Mouse (Mus musculus): ENCODE results near the gene Fam178b.
"Not testable (repeated sequence)": the region's sequence is repeated elsewhere in the genome, so short reads cannot be mapped to it uniquely, and the experiment has no call there.

Gene Fam178b

DNA sequence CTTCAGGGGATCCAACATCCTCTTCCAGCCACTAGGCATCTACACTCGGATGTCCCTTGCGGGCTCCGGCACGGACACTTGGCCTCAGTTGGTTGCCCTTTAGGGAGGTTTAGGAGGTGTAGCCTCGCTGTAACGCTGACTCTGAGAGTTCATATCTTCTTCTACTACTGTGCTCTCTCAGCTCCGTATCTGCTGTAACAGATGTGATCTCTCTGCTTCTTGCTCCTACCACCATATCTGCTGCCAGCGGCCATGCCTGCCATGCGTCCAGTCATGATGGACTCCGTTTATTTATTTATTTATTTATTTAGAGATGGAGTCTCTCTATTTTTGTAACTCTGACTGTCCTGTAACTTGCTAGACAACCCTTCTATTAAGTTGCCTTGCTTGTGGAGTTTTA, 11.7 kb downstream of the Fam178b start:
- DNase-seq (ENCODE audit: low read depth), result no peak

DNA sequence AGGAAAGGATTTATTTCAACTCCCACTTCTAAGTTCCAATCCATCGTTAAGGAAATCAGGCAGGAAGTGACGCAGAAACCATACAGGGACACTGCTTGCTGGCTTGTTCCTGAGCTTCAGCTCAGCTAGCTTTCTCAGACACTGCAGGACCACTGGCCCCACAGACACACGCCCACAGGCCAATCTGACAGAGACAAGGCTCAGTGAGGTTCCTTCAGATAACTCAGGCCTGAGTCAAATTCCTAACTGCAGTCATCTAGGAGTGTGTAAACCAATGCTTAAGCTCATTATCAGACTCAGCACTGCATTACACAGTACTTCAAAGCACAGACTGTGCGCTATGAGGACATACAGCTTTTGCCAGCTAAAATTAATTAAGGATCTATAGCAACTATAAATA, 12.7 kb downstream of the Fam178b start:
- no peak for DNase-seq (ENCODE audit: low read depth)

DNA sequence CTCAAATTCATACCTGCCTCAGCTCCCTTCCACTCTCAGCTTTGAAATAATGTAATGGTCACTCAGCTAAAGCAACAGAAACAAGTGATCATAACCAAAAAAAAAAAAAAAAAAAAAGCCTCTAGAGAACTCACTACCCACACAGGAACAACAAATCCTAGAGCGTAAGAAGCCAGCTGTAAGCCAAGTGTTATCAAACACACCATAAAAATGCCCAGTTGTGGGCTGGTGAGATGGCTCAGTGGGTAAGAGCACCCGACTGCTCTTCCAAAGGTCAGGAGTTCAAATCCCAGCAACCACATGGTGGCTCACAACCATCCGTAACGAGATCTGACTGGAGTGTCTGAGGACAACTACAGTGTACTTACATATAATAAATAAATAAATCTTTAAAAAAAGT, 15.0 kb downstream of the Fam178b start:
- not testable (repeated sequence) for DNase-seq (ENCODE audit: low read depth)

DNA sequence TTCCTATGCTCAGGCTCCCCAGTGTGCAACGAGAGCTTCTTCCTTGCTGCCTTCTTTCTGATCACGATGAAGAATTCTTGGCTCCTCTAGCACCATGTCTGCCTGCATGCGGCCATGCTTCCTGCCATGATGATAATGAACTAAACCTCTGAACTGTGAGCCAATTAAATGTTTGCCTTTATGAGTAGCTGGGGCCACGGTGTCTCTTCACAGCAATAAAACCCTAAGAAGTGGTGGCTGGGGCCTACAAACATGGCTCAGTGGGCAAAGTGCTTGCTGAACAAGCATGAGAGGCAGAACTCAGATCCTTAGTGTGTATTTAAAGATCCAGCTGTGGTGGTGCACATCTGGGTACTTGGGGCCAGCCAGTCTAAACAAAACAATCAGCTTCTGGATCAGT, 17.0 kb downstream of the Fam178b start:
- no peak for DNase-seq (ENCODE audit: low read depth)

DNA sequence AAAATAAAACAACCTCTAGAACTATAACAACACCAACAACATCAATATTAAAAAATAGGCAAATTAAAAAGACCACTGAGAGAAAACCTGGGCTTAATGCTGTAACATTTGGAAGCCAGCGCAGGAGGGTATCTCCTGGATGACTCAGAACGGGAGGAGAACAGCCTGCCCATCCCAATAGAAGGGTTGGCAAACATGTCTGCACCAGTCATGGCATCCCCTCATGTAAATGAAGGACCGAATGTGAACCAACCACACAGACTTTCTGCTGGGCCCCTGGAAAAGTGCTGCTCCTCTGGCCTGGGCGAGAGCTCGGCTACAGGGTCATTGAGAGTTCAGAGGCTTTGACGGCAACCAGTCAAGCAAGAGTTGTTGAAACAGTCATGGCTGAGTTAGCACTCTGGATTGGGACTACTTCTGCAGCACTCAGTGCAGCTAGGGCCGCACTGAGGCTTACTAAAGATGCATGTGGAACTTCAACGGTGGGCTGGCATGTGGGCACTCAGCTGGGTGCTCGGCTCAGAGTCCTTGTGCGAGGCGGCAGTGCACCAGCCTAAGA, 17.7 kb downstream of the Fam178b start:
- no peak for DNase-seq (ENCODE audit: low read depth)

DNA sequence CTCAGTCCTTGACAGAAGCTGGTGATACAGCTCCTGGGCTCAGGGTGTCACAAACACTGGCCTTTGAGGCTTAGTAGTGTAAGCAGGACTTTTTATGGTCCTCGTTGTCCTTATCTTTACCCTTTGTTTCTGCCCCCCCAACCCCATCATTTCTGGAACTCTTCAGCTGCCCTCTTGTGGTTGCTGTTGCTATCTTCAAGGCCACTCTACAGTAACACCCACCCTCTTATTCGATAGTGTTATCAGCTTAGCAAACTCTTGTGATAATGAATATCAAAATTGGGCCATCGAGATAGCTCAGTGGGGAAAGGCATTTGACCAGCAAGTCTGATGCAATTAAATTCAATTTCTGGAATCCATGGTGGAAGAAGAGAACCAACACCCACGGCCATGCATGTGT, 18.5 kb downstream of the Fam178b start:
- DNase-seq (ENCODE audit: low read depth), result peak; percentile 34

DNA sequence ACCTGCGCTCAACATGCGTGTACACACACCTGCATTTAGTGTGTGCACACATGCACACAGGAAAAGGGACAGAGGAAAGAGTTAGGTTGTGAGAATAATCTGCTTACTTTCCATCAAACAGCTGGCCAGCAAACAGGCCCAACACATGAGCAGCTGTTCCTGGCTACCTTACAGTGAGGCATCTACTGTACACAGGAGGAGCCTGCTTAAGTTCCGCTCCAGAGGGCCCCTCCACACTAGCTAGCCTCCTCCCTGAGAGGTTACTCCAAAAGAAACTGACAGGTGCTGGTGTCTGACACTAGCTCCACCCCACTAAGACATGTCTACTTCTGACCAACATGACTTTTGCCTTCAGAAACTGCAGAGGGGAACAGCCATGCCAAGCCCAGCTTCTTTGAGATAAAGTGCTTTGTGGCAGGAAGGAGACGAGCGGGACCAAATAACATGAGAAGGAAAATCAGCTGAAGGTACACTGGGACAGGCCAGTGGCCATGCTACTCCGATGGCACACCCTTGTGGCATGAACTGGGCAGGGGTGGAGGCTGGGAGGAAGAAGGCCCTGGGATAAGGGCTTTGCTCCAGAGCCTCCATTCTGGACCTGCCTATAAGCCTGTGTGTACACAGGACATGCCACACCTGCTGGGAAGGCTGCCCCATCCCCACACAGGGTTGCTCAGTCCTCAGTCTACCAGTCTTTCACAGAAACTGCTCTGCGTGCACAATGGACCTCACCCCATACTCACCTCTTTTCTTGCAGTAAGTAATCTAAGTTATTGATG, 24.2 kb downstream of the Fam178b start:
- DNase-seq (ENCODE audit: low read depth), result no peak

DNA sequence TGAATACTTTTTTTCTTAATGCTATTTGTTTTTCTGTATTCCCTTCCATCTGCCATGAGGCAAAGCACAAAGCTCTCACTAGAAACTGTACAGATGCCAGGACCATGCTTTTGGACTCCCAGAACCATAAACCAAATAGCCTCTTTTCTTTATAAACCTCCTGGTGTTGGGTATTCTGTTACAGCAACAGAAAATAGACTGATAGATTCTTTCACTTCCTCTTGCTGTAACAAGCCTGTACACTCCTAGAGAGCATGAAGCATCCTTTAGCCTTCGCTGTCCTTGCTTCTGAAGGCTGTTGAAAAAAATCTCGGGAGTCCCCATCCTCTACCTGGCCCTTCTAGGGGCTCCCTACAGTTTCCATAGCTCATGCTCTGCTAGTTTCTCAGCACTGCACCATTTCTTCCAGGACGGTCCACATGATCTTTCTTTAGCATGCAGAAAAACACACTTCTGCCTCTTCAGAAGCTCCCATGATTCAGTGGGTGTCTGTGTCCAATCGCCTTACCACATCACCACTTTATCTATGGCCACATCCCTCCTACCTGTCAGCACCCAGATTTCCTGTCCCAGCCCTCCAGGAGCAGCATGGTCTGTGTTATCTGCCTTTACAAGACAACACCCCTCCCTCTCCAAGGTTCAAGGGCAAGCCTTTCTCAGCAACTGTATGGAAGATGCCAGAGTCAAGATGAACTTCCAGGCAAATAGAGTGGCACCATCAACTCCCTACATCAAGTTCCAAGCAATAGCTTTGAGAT, 25.1 kb downstream of the Fam178b start:
- no peak for DNase-seq (ENCODE audit: low read depth)

DNA sequence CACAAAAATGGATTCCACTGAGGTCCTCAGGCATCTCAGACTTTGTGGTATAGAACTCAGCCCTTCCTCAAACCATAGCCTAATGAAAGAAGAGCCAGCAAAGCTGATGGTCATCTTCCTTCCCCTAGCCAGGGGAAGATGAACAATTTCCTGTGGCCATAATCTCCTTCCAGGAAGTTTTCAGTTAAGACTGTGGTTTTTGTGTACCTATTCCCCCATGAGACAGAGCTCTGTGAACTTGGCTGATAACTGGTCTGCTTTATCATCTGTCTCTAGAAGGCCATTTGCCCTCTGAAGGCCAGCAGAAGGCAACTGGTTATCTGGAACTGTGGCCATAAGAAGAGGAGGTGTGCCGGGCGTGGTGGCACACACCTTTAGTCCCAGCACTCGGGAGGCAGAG, 26.8 kb downstream of the Fam178b start:
- DNase-seq (ENCODE audit: low read depth), result no peak

DNA sequence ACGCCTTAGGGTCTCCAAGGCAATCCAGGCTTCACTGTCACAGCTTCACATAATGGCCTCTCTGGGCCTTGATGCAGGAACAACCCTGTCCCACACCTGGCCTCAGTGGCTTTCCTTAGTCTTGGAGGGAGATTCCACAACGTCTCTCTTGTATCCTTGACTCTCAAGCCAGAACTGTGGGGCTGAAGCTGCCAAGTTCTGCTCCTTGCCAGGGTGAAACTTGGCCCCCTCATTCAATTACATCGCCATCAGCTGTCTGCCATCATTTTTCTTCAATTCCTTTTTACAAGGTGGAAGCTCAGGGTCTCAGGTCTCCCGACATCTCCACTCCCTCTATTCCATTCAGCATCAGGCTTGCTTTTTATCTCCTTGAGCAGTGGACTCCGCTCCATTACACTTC, 27.9 kb downstream of the Fam178b start:
- DNase-seq (ENCODE audit: low read depth), result no peak

DNA sequence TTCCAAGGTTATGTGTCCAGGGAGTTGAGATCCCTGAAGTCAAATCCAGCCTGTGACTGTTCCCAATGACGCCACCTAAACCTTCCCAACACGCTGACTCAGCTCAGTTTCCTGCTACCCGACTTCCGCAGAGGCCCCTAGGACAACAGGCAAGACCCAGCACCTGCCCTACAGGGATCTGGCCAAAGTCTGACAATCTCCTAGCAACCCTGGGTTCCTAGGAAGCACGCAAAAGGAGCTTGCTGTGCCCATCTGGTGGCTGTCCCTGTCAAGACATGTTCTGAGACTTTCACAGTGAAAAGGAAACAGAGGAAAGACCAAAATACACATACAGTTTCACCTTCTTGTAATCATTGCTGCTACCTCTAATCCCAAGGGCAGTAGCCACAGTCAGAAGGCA, 35.4 kb downstream of the Fam178b start:
- DNase-seq (ENCODE audit: low read depth), result no peak

DNA sequence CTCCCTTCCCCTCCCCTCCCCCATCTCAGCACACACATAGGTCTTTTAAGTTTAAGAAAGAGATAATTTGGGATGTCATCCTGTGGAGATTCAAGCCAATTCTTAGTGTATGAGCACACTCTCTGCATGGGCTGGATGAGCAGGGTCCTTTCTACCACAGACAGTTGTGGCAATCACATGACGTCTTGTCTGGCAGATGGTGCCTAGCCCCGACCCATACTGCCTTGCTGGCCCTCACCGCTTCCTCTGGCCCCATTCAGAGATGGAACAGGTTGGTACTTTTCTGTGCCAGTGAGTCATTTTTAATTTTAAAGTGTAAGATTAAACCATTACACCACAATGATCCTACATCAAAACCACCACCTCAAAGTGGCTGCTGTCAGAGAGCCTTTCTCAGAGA, 36.7 kb downstream of the Fam178b start:
- no peak for DNase-seq (ENCODE audit: low read depth)

DNA sequence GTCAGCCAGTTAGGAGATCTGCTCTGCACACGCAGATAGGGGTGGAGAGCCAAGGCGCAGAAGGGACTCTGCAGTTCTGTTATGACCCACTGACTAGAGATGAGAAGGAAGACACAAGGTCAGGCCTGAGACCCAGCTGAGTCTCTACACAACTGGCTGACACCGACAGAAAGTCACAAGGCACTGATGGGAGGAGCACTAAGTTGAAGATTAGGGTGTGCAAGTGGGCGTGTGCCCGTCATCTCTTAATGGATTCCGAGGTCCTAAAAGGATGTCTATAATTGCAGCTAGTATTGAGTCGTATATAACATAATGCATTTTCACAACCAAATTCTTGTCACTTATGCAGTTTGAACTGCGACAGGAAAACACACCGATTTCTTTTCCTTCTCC, 38.4 kb downstream of the Fam178b start:
- DNase-seq (ENCODE audit: low read depth), result no peak

DNA sequence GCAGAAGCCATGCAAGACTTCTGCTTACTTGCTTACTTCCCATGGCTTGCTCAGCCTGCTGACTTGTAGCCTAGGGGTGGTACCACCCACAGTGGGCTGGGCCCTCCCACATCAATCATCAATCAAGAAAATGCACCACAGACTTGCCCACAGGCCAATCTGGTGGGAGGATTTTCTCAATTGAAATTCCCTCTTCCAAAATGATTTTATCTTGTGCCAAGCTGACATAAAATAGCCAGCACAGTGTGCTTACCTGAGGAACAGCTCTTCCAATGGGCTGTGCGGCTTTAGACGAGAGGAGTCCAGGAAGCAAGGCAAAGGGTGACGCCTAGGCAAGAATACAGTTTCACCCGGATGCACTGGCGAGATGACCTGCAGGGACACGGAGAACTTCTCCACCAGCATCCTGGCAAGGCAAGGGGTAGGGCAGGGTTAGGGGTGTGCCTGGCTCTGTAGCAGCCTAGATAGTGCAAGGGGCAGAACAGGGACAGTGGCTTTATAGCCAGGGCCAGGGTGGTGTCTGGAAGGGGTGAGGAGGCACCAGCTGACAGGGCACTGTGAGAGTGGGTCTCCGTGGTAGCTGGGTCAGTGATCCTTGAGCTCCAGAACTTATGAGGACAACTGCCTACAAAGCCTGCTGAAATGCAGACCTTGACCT, 38.9 kb downstream of the Fam178b start:
- DNase-seq (ENCODE audit: low read depth), result no peak

DNA sequence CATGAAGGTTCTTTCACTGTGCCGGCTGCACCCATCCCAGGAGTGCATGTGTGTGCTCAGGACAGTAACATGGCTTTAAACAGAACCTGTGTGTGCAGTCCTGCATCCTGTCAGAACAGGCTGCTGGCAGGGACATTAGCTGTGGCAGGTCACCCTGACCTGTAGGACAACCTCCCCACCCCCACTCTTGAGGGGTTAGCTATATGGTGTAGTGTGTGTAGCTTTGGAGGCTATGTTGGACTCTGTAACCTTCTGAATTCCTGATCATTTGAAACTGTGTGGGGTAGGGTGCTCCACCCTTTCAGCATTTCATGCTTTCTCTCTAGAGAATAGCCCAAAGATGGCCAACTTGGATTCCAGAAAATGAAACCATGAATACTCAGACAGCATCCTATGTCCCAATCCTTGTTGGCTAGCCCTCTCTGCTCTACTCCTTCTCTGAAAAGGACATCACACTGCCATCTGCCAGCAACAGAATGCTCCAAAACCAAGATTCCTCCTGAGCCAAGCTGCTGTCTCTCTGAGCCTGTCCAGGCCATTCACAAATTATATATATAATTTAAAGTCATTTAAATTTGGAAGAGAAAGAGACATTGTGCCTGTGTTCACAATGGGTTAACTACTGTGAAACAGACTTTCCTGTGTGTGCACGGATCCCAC, 47.0 kb downstream of the Fam178b start:
- no peak for DNase-seq (ENCODE audit: low read depth)

DNA sequence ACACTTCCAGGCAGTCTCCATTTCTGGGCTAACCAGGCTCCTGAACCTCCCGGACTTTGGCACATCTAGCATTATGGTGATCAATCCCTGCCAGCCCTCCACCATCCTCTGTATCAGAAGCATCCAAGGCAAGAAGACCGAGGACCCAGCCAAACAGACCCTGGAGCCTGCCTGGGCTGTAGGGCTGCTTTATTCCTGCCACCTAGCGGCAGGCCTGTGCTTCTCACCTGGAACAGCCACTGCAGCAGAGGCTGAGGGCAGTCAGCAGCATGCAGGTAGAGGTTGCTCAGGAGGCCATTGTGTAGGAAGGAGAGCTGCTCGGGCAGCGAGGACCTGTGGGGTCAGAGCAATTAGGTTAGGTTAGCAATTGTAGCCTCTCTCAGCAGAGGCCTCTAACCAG, 48.0 kb downstream of the Fam178b start:
- DNase-seq (ENCODE audit: low read depth), result peak; percentile 86

DNA sequence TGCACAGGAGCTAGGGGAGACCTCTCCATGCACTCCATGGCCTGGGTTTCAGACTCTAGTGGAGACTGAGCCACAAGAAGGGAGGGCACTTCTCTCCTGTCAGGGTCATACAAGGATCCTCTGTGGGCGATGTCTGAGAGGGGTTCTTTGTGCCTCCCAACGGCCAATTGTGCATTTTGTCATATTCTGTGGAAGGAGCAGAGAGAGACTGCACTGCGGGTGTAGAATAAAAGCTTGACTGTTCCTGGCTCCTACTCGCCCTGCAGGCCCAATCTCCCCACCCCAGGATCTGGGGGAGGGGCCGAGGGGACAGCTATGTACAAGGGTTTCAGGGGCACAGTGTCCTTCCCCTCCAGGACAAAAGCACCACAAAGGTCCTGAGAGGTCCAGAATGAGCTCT, 49.1 kb downstream of the Fam178b start:
- no peak for DNase-seq (ENCODE audit: low read depth)

DNA sequence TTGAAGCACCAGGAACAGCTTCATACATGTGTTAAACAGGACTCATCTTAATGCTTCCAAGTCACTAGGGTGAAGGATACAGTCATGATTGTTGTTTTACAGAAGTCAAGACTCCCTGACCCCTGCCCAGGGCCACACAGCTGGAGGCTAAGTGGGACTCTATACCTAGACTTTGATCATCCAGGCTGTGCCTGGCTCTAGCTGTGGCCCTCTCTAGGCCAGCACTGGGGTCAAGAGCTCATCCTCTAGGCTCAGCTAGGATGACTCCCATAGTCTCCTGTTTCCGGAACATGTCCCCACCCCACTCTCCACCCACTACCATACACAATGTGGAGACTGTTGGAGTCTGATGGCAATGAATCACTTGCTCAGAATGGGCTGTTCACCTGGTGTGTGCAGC, 50.1 kb downstream of the Fam178b start:
- DNase-seq (ENCODE audit: low read depth), result no peak

DNA sequence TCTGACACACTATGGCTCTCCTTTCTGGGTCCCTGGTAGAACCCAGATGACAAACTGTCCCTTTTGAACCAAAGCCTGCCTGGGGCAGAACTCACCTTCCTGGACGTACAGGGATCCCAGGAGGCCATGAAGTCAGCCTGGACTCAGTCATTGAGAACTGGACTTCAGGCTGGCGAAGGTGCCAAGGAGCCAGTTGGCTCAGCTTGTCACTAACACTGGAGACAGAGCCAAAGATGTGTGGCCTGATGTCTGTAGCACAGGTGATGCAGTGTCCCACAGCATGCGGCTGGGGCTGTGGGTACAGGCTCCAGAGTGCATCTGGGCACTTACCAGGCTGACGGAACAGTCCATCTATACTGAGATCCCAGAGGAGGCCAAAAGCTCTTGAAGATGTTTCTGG, 50.9 kb downstream of the Fam178b start:
- DNase-seq (ENCODE audit: low read depth), result no peak

DNA sequence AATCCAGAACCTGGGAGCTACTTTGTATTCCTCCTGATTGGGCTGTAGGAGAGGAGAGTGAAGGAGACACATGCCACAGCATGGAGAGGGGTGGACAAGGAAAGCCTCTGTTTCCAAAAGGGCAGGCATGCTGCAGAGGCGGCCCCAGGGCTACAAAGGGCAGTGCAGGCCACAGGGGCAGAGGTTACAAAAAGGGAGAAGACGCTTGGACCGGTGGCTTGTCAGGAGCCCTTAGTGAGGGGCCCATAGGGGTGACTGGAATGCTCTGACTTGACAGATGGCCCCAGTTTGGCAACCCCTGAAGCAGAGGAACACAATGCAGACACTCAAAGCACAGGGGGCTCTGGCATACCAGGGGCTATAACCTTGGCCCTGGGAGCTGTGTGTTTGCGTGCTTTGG, 51.6 kb downstream of the Fam178b start:
- DNase-seq (ENCODE audit: low read depth), result no peak

DNA sequence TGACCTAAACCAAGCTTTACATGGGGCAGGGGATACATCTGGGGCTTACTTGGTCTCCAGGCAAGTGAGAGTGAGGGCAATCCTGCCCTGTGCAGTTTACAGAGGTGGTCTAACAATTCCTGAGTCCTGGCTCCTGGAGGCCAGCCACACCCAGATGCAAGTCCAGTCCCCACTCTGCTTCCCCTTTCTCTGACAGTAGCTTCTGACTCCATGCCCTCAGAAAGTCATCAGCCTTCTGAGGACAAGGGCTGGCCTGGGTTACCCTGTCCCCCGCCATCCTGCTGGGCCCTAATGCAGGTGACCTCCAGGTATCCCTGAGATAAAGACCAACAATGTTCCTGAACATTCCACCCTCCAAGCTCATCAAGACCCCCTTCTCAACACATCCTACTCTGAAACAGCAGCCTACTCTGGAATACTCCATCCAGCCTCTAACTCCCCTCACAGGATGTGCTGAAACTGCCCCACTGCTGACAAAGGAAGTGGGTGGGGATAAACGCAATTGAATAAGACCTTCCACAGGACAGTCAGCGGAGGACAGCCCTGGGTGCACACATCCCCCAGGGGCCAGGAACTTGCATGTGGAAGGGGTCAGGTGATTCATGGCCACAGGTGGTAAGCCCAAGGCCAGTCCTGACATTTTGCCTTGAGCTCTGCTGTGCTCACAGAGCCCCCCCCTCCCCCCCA, 52.8 kb downstream of the Fam178b start:
- no peak for DNase-seq (ENCODE audit: low read depth)

DNA sequence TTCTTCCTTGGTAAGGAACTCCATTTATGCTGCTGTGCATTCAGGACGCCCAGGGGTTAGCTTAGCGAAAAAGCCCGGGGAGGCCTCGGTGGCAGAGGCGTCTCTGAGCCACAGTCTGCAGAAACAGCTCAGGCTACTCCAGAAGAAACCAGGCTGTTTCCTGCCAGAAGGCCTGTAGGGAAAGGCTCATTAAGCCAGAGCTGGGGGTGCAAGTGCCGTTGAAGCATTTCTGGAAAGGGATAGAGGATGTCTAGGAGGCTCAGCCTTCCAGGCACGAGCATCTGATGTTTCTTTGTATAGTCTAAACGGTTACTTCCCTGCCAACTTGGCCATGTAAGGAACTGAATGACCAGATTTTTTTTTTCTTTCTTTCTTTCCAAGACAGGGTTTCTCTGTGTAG, 54.4 kb downstream of the Fam178b start:
- no peak for DNase-seq (ENCODE audit: low read depth)

All from NIH3T3 (cell line).